Mouse (Mus musculus): Measurements from ENCODE around the gene Fezf1. TPM values are rescaled to one million over a fixed set of nuclear protein-coding genes. Genes with fewer than 3 reads are reported as not detected.

Gene Fezf1
- total and polyA plus RNA-seq, 3 experiments: not detected

GRCm38 (mm10) chr6:23246790-23247511, 1.2 kb downstream of the Fezf1 start:
- dilution Hi-C loops (cut with MboI; ENCODE audit: extremely low pct_ligation_motif_present, extremely low pct_unique_long_range_greater_than_20kb, low sequenced_read_pairs): no loop called here
- Histone ChIP-seq H3K4me1 (ENCODE audit: control insufficient read depth in 1 of 2, insufficient read depth in 2 of 2) (no peaks in the 10 kb centered on the region), H3K79me2 (replicated peaks; ENCODE audit: control insufficient read depth, extremely low read depth, insufficient read depth, poor library complexity, severe bottlenecking) (no peaks in the 10 kb centered on the region), H3K9me3 (replicated peaks; ENCODE audit: low read length) (peaks cover 36% of the 10 kb centered on the region), H3K27me3 (replicated peaks) (no peaks in the 10 kb centered on the region), H3K9ac (ENCODE audit: insufficient read depth, low read depth) (no peak overlapping the region), H3K27ac (ENCODE audit: insufficient read depth, low read depth) (no peak overlapping the region), H3K36me3 (replicated peaks in 1 of 2; ENCODE audit: control insufficient read depth in 1 of 2, insufficient read depth in 1 of 2, low read length in 1 of 2) (no peaks in the 10 kb centered on the region), H3K4me3 (replicated peaks in 1 of 3; ENCODE audit: low read depth in 2 of 3, low read length in 2 of 3, poor library complexity in 1 of 3) (no peak overlapping the region), H3K4me2 (ENCODE audit: insufficient read depth, low read depth, poor library complexity, severe bottlenecking) (no peak overlapping the region)
- in situ Hi-C loops (cut with MboI; ENCODE audit: low pct_ligation_motif_present, low pct_unique_long_range_greater_than_20kb, low sequenced_read_pairs): no loop called here
- DNase-seq (ENCODE audit: extremely low read depth): no peak
- TF ChIP-seq EP300 (IDR thresholded peaks at IDR 0.05; ENCODE audit: low read length): no peak
- no peak for TF ChIP-seq RAD21 (IDR thresholded peaks at IDR 0.05; ENCODE audit: low read depth, low read length)
- no peak for TF ChIP-seq MAZ (IDR thresholded peaks at IDR 0.05; ENCODE audit: low read depth, low read length)
- no peak for TF ChIP-seq NRF1 (IDR thresholded peaks at IDR 0.05; ENCODE audit: low read depth, low read length)
- no peak for TF ChIP-seq USF1 (IDR thresholded peaks at IDR 0.05; ENCODE audit: low read depth, low read length)

- H3K4me1 ChIP-seq (ENCODE audit: control insufficient read depth in 1 of 2, insufficient read depth in 2 of 2): no peaks in the 10 kb centered on the region
- no peaks in the 10 kb centered on the region for H3K36me3 ChIP-seq (replicated peaks in 1 of 2; ENCODE audit: control insufficient read depth in 1 of 2, insufficient read depth in 1 of 2, low read length in 1 of 2)
- DNase-seq (ENCODE audit: extremely low read depth): no peak
- H3K27ac ChIP-seq (ENCODE audit: insufficient read depth, low read depth): no peak overlapping the region
- H3K9ac ChIP-seq (ENCODE audit: insufficient read depth, low read depth): no peak overlapping the region
- dilution Hi-C loops (cut with MboI; ENCODE audit: extremely low pct_ligation_motif_present, extremely low pct_unique_long_range_greater_than_20kb, low sequenced_read_pairs) (no loop called here), in situ Hi-C loops (cut with MboI; ENCODE audit: low pct_ligation_motif_present, low pct_unique_long_range_greater_than_20kb, low sequenced_read_pairs) (no loop called here)
- H3K4me2 ChIP-seq (ENCODE audit: insufficient read depth, low read depth, poor library complexity, severe bottlenecking): no peak overlapping the region
- H3K4me3 ChIP-seq (replicated peaks in 1 of 3; ENCODE audit: low read depth in 2 of 3, low read length in 2 of 3, poor library complexity in 1 of 3): no peak overlapping the region
- no peaks in the 10 kb centered on the region for H3K27me3 ChIP-seq (replicated peaks)
- no peaks in the 10 kb centered on the region for H3K79me2 ChIP-seq (replicated peaks; ENCODE audit: control insufficient read depth, extremely low read depth, insufficient read depth, poor library complexity, severe bottlenecking)
- H3K9me3 ChIP-seq (replicated peaks; ENCODE audit: low read length): peaks cover 36% of the 10 kb centered on the region
- no peak for TF ChIP-seq EP300 (IDR thresholded peaks at IDR 0.05; ENCODE audit: low read length)
Measured at GRCm38 (mm10) chr6:23246061-23246789, 1.9 kb downstream of the Fezf1 start.

- in situ Hi-C loops (cut with MboI; ENCODE audit: low pct_ligation_motif_present, low pct_unique_long_range_greater_than_20kb, low sequenced_read_pairs) (no loop called here), dilution Hi-C loops (cut with MboI; ENCODE audit: extremely low pct_ligation_motif_present, extremely low pct_unique_long_range_greater_than_20kb, low sequenced_read_pairs) (no loop called here)
- Histone ChIP-seq H3K9ac (ENCODE audit: insufficient read depth, low read depth) (no peak overlapping the region), H3K27me3 (replicated peaks) (no peaks in the 10 kb centered on the region), H3K27ac (ENCODE audit: insufficient read depth, low read depth) (no peak overlapping the region), H3K9me3 (replicated peaks; ENCODE audit: low read length) (peaks cover 36% of the 10 kb centered on the region), H3K4me1 (ENCODE audit: control insufficient read depth in 1 of 2, insufficient read depth in 2 of 2) (no peaks in the 10 kb centered on the region), H3K4me2 (ENCODE audit: insufficient read depth, low read depth, poor library complexity, severe bottlenecking) (no peak overlapping the region), H3K4me3 (replicated peaks in 1 of 3; ENCODE audit: low read depth in 2 of 3, low read length in 2 of 3, poor library complexity in 1 of 3) (no peak overlapping the region), H3K36me3 (replicated peaks in 1 of 2; ENCODE audit: control insufficient read depth in 1 of 2, insufficient read depth in 1 of 2, low read length in 1 of 2) (no peaks in the 10 kb centered on the region), H3K79me2 (replicated peaks; ENCODE audit: control insufficient read depth, extremely low read depth, insufficient read depth, poor library complexity, severe bottlenecking) (no peaks in the 10 kb centered on the region)
- no peak for TF ChIP-seq RAD21 (IDR thresholded peaks at IDR 0.05; ENCODE audit: low read depth, low read length)
- TF ChIP-seq SMC3 (IDR thresholded peaks at IDR 0.05; ENCODE audit: low read depth, low read length): no peak
- no peak for TF ChIP-seq MAFK (IDR thresholded peaks at IDR 0.05; ENCODE audit: insufficient replicate concordance, low read length)
- no peak for TF ChIP-seq BHLHE40 (IDR thresholded peaks at IDR 0.05; ENCODE audit: low read depth, low read length)
- no peak for TF ChIP-seq NRF1 (IDR thresholded peaks at IDR 0.05; ENCODE audit: low read depth, low read length)
- TF ChIP-seq KAT2A (IDR thresholded peaks at IDR 0.05; ENCODE audit: insufficient replicate concordance, low read length): no peak
- no peak for TF ChIP-seq UBTF (IDR thresholded peaks at IDR 0.05; ENCODE audit: low read depth, low read length)
- no peak for TF ChIP-seq GABPA (IDR thresholded peaks at IDR 0.05; ENCODE audit: insufficient replicate concordance, low read depth, low read length)
- TF ChIP-seq ZNF384 (IDR thresholded peaks at IDR 0.05; ENCODE audit: low read depth, low read length): no peak
- TF ChIP-seq IRF4 (IDR thresholded peaks at IDR 0.05; ENCODE audit: low read depth, low read length): no peak
- TF ChIP-seq JUND (conservative IDR thresholded peaks at IDR 0.05; ENCODE audit: low read depth, low read length): no peak
- no peak for DNase-seq (ENCODE audit: extremely low read depth)
Measured at GRCm38 (mm10) chr6:23245545-23246011, 2.6 kb downstream of the Fezf1 start.
